Mouse (Mus musculus) cerebellum, postnatal 10 days (tissue): ENCODE measurements around the gene Ptp4a2.
"Not testable (repeated sequence)": the region's sequence is repeated elsewhere in the genome, so short reads cannot be mapped to it uniquely, and the experiment has no call there.

Source experiments
- DNase-seq, 2 experiments: peaks; one replicate each; pipeline ENCODE4 v3.0.0; 2021; ENCODE audit warnings: mixed read lengths in 2 of 2

Ptp4a2 gene

DNA sequence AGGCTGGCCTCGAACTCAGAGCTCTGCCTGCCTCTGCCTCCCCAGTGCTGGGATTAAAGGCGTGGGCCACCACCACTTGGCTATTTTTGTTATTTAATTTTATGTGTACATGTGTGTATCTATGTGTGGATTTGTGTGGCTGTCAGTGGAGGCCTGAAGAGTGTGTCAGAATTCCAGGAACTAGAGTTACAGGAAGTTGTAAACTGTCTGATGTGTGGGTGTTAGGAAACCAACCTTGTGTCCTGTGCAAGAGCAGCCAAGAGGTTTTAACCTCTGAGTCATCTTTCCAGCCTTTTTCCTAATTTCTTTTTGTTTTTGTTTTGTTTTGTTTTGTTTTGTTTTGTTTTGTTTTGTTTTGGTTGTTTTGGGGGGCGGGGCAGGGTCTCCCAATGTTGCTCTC is 83.8 kb downstream of the Ptp4a2 start:
- DNase-seq = no peak

GRCm38 (mm10) chr4:129898815-129899214 is 87.8 kb downstream of the Ptp4a2 start:
- DNase-seq = not testable (repeated sequence)
